Mouse (Mus musculus) kidney, adult 2 months (tissue): ENCODE results near the gene Capn7.

ENCODE experiments used
- CTCF ChIP-seq: fragments of 200-500 bp; conservative IDR thresholded peaks from 2 replicates; pipeline ENCODE4 v1.5.1; 2011; ENCODE audit warnings: low read depth, mild to moderate bottlenecking, control low read depth, low read length, moderate library complexity, mixed read lengths; ENCODE audit not compliant: insufficient read depth, insufficient read length
- POLR2A ChIP-seq: fragments of 200-500 bp; IDR thresholded peaks from one replicate; pipeline ENCODE4 v1.6.1; 2011; ENCODE audit warnings: low read depth, low read length, control low read depth

GRCm38 (mm10) chr14:31396428-31396827, 60.0 kb downstream of the Capn7 start:
- TF ChIP-seq CTCF: no peak
- no peak for TF ChIP-seq POLR2A
